Mouse (Mus musculus): ENCODE data around the gene Col6a3. TPM values are rescaled to one million over a fixed set of nuclear protein-coding genes. Genes with fewer than 3 reads are reported as not detected.

Gene Col6a3
- polyA plus RNA-seq, 1 experiment from 2014 or later: 63.0 TPM

GRCm38 (mm10) chr1:90800466-90800865 lies 43.3 kb downstream of the Col6a3 start:
- H3K9me3 ChIP-seq (ENCODE audit: low read depth, low read length): no peaks in the 10 kb centered on the region
- no peak overlapping the region for H3K27ac ChIP-seq (ENCODE audit: low read depth)
- WGBS: 67% methylated on average over 3 of the region's 3 CpGs
- H3K9ac ChIP-seq: no peak overlapping the region
- H3K4me3 ChIP-seq (ENCODE audit: low read depth, low read length): no peak overlapping the region
- DNase-seq (no peak), ATAC-seq (ENCODE audit: insufficient read depth) (no peak)
- H3K27me3 ChIP-seq (ENCODE audit: insufficient read depth, low read length): no peaks in the 10 kb centered on the region
- TF ChIP-seq CTCF (IDR thresholded peaks at IDR 0.05; ENCODE audit: low read depth): no peak
- peaks cover 22% of the 10 kb centered on the region; the same call in 1 of the 2 replicates for H3K36me3 ChIP-seq (ENCODE audit: insufficient read depth)
- H3K4me2 ChIP-seq: no peak overlapping the region
- no peaks in the 10 kb centered on the region for H3K4me1 ChIP-seq (ENCODE audit: insufficient read depth)

DNA sequence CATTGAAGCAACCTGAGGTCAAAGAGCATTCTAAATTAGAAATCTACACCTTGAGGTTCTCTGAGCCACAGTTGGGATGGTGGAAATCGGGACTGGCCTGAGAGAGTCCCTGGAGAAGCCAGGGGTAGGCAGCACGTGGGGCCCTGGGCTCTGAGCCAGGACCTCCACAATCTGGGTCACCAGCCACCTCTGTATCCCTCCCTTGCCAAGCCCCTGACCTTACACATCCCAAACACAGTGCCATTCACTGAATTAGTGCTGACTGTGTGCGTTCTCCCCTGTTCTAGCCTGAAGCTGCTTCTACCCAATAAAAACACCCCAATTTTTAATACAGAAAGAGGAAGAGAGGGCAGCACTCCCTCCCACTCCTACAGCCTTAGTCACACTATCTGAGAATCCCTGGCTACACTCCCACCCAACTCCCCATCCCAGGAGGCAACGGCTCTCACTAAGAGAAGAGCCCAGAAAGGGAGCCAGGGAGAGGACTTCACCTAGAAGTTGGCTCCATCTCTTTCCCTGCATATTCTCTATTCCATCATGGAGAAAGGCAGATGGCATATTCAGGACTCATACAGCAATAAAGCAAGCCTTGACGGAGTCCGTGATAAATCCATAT lies 46.4 kb downstream of the Col6a3 start:
- Histone ChIP-seq H3K27ac (ENCODE audit: low read depth) (no peak overlapping the region), H3K4me1 (ENCODE audit: insufficient read depth) (no peaks in the 10 kb centered on the region), H3K9ac (no peak overlapping the region), H3K9me3 (ENCODE audit: low read depth, low read length) (no peaks in the 10 kb centered on the region), H3K4me3 (ENCODE audit: low read depth, low read length) (no peak overlapping the region), H3K4me2 (no peak overlapping the region), H3K27me3 (ENCODE audit: insufficient read depth, low read length) (no peaks in the 10 kb centered on the region), H3K36me3 (ENCODE audit: insufficient read depth) (peaks cover 38% of the 10 kb centered on the region)
- 66% methylated on average over 6 of the region's 6 CpGs for WGBS
- no peak for TF ChIP-seq CTCF (IDR thresholded peaks at IDR 0.05; ENCODE audit: low read depth)
- ATAC-seq (ENCODE audit: insufficient read depth): no peak
- no peak for DNase-seq

DNA sequence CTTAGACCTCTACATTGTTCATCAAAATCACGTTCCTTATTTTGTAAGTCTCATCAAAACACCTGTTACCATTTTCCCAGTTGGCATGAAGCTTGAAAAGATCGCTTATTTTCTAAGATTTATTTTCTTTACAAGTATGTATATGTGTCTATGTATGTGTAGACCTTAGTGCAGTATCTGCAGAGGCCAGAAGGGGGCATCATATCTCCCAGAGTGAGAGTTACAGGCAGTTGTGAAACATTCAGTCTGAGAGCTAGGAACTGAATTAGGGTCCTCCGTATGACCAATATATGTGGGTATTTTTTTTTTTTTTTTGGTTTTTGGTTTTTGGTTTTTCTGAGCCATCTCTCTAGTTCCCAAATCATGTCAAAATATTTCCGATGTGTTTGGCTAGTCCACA lies 50.4 kb downstream of the Col6a3 start:
- Histone ChIP-seq H3K9ac (no peak overlapping the region), H3K27ac (ENCODE audit: low read depth) (no peak overlapping the region), H3K4me2 (no peak overlapping the region), H3K9me3 (ENCODE audit: low read depth, low read length) (no peaks in the 10 kb centered on the region), H3K4me3 (ENCODE audit: low read depth, low read length) (no peak overlapping the region), H3K36me3 (ENCODE audit: insufficient read depth) (peaks cover 32% of the 10 kb centered on the region), H3K4me1 (ENCODE audit: insufficient read depth) (no peaks in the 10 kb centered on the region), H3K27me3 (ENCODE audit: insufficient read depth, low read length) (no peaks in the 10 kb centered on the region)
- WGBS: 90% methylated on average over 4 of the region's 4 CpGs
- no peak for ATAC-seq (ENCODE audit: insufficient read depth)
- DNase-seq: peak; percentile 23
- TF ChIP-seq CTCF (IDR thresholded peaks at IDR 0.05; ENCODE audit: low read depth): peak; percentile 35

GRCm38 (mm10) chr1:90790925-90791324 lies 52.8 kb downstream of the Col6a3 start:
- no peak for ATAC-seq (ENCODE audit: insufficient read depth)
- Histone ChIP-seq H3K27ac (ENCODE audit: low read depth) (no peak overlapping the region), H3K27me3 (ENCODE audit: insufficient read depth, low read length) (no peaks in the 10 kb centered on the region), H3K9me3 (ENCODE audit: low read depth, low read length) (no peaks in the 10 kb centered on the region), H3K9ac (no peak overlapping the region), H3K4me2 (no peak overlapping the region), H3K36me3 (ENCODE audit: insufficient read depth) (peaks cover 29% of the 10 kb centered on the region), H3K4me1 (ENCODE audit: insufficient read depth) (no peaks in the 10 kb centered on the region), H3K4me3 (ENCODE audit: low read depth, low read length) (no peak overlapping the region)
- no peak for TF ChIP-seq CTCF (IDR thresholded peaks at IDR 0.05; ENCODE audit: low read depth)
- 85% methylated on average over 4 of the region's 4 CpGs for WGBS
- DNase-seq: no peak

DNA sequence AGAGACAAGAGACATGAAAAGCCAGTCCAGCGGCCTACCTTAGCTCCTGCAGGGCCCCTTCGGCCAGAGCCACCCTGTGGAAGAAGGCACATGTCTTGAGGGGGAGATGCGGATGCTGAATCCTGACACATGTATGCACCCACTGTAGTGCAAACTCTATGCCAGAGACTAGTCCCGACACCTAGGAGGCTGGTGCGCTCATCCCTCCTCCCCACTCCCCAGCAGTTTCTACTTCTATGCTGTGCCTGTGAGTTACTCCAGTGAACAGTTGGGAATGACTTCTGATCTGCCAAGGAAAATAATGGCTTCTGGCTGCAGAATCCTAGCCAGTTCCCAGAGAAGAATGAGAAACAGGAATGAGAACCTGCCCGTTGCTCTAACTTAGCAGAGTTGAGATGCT lies 54.3 kb downstream of the Col6a3 start:
- Histone ChIP-seq H3K4me2 (no peak overlapping the region), H3K27ac (ENCODE audit: low read depth) (no peak overlapping the region), H3K4me3 (ENCODE audit: low read depth, low read length) (no peak overlapping the region), H3K4me1 (ENCODE audit: insufficient read depth) (no peaks in the 10 kb centered on the region), H3K27me3 (ENCODE audit: insufficient read depth, low read length) (no peaks in the 10 kb centered on the region), H3K9me3 (ENCODE audit: low read depth, low read length) (no peaks in the 10 kb centered on the region), H3K9ac (no peak overlapping the region), H3K36me3 (ENCODE audit: insufficient read depth) (peaks cover 30% of the 10 kb centered on the region)
- DNase-seq (no peak), ATAC-seq (ENCODE audit: insufficient read depth) (no peak)
- TF ChIP-seq CTCF (IDR thresholded peaks at IDR 0.05; ENCODE audit: low read depth): no peak
- 74% methylated on average over 6 of the region's 6 CpGs for WGBS

DNA sequence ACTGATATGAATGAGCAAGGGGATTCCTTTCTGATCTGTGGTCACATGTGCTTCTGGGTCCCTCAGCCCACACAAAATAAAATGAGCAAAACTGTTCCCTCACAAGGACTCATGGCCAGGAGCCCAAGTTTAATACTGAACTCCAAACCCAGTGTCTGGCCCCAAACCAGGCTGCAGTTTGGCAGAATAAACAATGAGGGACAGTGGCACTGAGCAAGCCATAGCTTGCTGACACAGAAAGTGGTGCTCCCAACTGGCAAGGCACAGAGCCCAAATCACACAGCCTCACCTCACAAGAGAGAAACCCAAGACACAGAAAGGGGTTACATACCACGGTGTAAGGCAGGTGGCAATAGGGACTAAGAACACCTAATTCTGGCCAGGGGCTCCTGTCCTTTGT lies 63.3 kb downstream of the Col6a3 start:
- Histone ChIP-seq H3K4me1 (ENCODE audit: insufficient read depth) (0 out of 2 replicates have a peak, but pooled peaks cover under 1% of the 10 kb centered on the region), H3K36me3 (ENCODE audit: insufficient read depth) (peaks cover 22% of the 10 kb centered on the region), H3K27ac (ENCODE audit: low read depth) (no peak overlapping the region), H3K4me2 (no peak overlapping the region), H3K9me3 (ENCODE audit: low read depth, low read length) (no peaks in the 10 kb centered on the region), H3K9ac (no peak overlapping the region), H3K27me3 (ENCODE audit: insufficient read depth, low read length) (no peaks in the 10 kb centered on the region), H3K4me3 (ENCODE audit: low read depth, low read length) (no peak overlapping the region)
- no peak for TF ChIP-seq CTCF (IDR thresholded peaks at IDR 0.05; ENCODE audit: low read depth)
- 79% methylated on average over 1 of the region's 1 CpGs for WGBS
- ATAC-seq (ENCODE audit: insufficient read depth) (no peak), DNase-seq (no peak)

GRCm38 (mm10) chr1:90779072-90779471 lies 64.7 kb downstream of the Col6a3 start:
- DNase-seq: no peak
- Histone ChIP-seq H3K4me2 (no peak overlapping the region), H3K36me3 (ENCODE audit: insufficient read depth) (peaks cover 23% of the 10 kb centered on the region), H3K4me1 (ENCODE audit: insufficient read depth) (0 out of 2 replicates have a peak, but pooled peaks cover 3% of the 10 kb centered on the region), H3K27me3 (ENCODE audit: insufficient read depth, low read length) (no peaks in the 10 kb centered on the region), H3K27ac (ENCODE audit: low read depth) (no peak overlapping the region), H3K9me3 (ENCODE audit: low read depth, low read length) (no peaks in the 10 kb centered on the region), H3K9ac (no peak overlapping the region), H3K4me3 (ENCODE audit: low read depth, low read length) (no peak overlapping the region)
- no peak for ATAC-seq (ENCODE audit: insufficient read depth)
- no peak for TF ChIP-seq CTCF (IDR thresholded peaks at IDR 0.05; ENCODE audit: low read depth)
- WGBS: 84% methylated on average over 7 of the region's 7 CpGs

Measured in lung, embryonic 14.5 days (tissue).